Mouse (Mus musculus) bone marrow, adult 2 months (tissue): ENCODE results near the gene Tbx10.
A peak's percentile ranks its signal among the peaks of the same experiment; 100 is the strongest.

Source experiments
- CTCF ChIP-seq: fragments of 200-500 bp; IDR thresholded peaks from 2 replicates; pipeline ENCODE4 v1.5.1; 2011; ENCODE audit warnings: low read length, control low read depth; ENCODE audit not compliant: control insufficient read depth, insufficient read depth
- POLR2A ChIP-seq: fragments of 200-500 bp; IDR thresholded peaks from 2 replicates; pipeline ENCODE4 v1.6.1; 2011; ENCODE audit warnings: low read depth, mild to moderate bottlenecking, control low read depth, low read length, borderline replicate concordance; ENCODE audit not compliant: control insufficient read depth

DNA sequence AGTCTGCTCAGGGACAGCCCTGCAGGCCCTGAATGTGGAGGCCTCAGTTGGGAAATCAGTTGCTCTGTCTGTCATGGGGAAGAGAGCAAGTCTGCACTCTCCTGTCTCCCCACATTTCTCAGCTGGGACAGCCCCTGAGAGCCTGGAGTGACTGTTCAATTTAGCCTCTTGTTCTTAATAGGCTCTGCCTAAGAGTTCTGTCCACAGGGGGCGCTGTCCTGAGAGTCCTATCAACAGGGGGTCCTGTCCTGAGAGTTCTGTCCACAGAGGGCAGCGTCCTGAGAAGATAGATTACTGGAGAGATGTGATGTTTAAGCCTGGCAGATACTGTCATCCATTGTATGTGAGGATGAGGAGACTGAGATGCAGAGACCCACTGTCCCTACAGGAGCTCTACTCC lies 30.1 kb upstream of the Tbx10 start:
- TF ChIP-seq CTCF (peak; percentile 34; the same call in 1 of the 2 replicates), POLR2A (no peak)
